Mouse (Mus musculus) kidney, adult 2 months (tissue): Measurements from ENCODE around the gene Xpr1.

Experiments used
- CTCF ChIP-seq: fragments of 200-500 bp; conservative IDR thresholded peaks from 2 replicates; pipeline ENCODE4 v1.5.1; 2011; ENCODE audit warnings: low read depth, mild to moderate bottlenecking, control low read depth, low read length, moderate library complexity, mixed read lengths; ENCODE audit not compliant: insufficient read depth, insufficient read length
- POLR2A ChIP-seq: fragments of 200-500 bp; IDR thresholded peaks from one replicate; pipeline ENCODE4 v1.6.1; 2011; ENCODE audit warnings: low read depth, low read length, control low read depth

DNA sequence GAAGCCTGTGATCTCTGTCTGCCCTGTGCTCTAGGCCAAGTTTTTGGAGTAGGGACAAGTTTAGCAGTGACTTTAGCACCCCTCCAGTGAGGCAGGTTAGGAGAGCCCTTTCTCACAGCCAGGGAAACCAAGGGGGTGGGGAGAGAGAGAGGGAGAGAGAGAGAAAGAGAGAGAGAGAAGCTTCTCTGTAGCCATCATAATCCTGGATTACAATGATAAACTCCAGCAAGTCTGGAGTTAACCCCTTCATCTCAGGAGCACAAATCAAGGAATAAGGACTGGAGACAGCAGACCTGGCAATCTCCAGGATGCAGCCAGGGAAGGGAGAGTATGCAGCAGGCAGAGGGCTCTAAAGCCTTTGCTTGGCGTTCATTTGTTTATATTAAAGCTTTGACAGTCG lies 181.6 kb downstream of the Xpr1 start:
- TF ChIP-seq CTCF (no peak), POLR2A (no peak)
